Mouse (Mus musculus): ENCODE measurements around the gene Tbata. TPM values are rescaled to one million over a fixed set of nuclear protein-coding genes. Genes with fewer than 3 reads are reported as not detected.

Tbata gene
- not detected for total RNA-seq (2021)
- long read RNA-seq, experiment 1 = 0 reads
- long read RNA-seq, experiment 2 = 0 reads

DNA sequence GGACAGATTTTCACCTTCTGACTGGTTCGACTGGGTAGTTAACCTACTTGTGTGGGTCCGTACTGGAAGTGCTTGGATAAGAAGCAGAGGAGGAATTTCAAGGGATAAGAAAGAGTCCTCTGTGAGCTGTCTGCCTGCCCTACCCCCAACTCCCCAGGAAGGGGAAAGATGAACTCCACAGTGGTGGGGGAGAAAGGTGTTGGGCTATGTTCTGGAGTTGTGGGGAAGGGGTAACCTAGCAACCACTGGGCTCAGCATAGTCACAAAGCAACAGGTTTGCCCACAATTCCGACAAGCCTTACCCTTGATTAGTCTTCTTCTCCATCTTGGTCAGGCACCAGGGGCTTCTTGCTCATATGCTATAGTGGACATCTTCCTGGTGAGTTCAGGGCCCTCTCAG, at the start of gene Tbata:
Gene Tbata, plus strand, starts transcription at position 301 of the 400 bp plus-strand sequence.
- intact Hi-C loops (cut with DNase I; ENCODE audit: low total_unique reads) = no loop called here
- no peak for DNase-seq

DNA sequence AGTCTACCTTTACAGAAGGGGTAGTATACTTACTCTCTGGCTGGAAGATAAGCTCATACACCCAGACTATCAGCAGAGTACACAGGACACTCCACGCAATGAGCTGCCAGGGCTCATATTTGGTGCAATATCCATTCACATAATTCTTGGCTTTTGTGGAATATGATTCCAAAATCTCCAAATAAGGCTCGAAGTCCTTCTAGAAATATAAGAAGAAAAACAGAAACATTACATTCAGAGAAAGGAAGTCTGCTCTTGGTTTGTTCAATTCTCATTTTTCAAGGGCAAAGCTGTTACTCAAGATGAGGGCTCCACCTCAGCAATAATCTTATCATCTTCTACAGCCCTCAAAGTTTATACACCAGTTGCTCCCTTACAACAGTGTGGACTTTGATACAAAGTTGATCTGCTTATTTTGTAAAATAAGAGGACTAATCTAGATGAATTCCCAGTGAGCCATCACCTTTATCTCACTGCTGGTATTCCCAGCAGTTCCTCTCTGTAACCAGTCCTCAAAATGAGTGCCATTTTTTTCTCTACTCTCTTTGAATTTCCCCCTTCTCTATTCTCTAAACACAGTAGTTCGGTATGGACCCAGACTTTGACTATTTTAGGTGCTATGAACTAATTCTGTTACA, 48.4 kb upstream of the Tbata start:
- no peak for DNase-seq
- intact Hi-C loops (cut with DNase I; ENCODE audit: low total_unique reads) = no loop called here

DNA sequence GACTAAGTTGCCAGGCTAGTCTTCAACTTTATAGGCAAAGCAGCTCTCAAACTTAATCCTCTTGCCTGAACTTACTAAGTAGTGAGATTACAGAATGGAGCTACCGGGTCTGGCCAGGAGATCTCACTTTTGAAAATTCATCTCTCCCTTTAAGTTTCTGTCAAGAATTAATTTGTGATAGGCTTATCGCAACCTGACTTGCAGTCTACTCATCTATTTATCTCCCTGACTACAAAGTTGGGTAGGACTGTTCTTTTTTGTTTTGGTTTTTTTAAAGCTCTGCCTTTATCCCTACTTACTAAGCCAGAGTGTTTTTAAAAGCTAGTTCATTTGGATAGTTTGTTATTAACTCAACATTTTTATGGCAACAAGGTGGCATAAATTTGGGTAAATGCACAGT, 47.3 kb upstream of the Tbata start:
- intact Hi-C loops (cut with DNase I; ENCODE audit: low total_unique reads) = no loop called here
- no peak for DNase-seq

DNA sequence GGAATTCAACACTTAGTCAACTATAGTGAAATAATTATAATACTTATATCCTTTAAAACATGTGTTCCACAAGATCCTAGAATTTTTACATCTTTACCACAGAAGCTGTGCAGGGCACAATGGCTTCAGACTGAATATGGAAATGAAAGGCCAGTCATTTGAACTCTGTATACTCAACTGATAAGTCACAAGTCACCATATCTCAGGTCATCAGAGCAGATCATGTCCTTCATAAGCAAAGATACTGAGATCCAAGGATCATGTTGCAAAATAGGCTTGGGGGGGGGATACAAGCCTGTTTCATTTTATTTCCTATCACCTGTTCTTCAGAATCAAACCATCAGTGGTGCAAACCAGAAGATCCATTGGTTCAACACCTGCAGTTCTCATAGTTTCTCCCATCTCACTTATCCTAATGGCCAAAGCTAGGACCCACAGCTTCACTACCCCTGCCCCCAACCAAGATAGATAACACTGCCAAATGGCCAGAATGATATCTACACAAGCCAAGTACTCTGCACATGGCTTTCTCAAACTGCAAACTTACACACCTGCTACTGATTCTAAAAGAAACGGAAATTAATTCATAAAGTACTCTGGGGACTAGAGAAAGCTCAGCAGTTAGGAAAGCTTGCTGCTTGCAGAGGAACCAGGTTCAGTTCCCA, 42.9 kb upstream of the Tbata start:
- DNase-seq = no peak
- intact Hi-C loops (cut with DNase I; ENCODE audit: low total_unique reads) = no loop called here

DNA sequence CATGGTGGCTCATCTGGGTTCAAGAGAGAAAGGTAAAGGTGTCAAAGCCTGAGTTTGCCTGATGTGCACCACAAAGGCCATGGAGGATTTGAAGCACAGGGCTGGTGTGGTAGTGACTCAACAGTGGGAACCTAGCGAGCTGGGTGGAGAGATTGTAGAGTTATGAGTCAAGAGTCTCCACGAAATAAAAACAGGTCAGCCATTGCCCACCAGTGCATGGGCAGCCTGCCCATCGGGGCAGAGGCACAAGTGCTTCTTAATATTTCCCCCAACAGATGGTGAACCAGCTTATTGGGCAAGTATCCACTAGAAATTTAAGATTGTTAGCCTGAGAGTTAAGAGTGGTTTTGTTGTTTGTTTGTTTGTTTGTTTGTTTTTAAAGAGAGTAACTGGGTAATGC, 40.8 kb upstream of the Tbata start:
- no peak for DNase-seq
- intact Hi-C loops (cut with DNase I; ENCODE audit: low total_unique reads) = no loop called here

DNA sequence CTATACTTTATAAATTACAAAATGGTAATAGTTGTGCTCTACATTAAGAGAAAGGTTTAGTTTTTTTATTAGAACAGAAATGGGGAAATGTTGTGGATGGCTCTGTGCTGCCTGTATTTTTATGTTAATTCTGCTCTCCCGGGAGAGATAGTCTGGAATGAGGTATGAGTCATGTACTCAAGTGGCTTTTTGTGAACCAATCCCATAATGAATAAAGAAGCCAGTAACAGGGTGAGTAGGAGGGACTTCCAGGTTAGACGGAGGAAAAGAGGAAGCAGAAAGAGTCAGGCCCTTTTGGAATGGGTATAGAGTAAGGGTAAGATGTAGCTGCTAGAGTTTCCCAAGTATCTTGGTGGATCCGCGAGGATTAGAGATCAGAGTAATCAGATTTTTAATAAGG, 37.7 kb upstream of the Tbata start:
- no peak for DNase-seq
- intact Hi-C loops (cut with DNase I; ENCODE audit: low total_unique reads) = no loop called here

DNA sequence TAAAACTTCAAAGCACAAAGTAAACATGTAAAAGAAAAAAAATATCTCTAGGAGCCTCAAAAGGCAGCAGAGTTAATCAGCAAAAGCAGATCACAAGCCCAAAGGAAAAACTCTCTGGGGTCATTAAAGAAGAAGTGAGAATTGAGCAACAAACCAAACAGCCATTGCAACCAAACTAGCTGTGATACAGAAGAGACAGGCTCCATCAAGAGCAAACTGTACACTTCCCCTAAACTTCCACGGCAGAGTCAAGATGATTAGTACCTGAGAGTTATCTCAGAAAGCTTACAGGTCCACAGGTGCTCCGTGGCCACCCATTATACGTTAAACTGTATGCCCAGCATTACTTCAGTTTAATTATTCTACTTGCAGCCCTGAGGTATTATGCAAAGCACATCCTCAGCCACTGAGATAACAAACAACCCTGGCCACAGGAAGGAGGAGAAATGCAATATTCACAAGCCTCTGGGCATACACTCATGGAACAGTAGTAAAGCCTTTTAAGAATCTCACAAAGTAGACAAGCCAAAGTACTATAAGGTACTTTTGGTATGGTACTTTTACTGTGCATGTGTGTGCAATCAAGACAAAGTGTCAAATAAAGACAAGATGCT, 36.4 kb upstream of the Tbata start:
- intact Hi-C loops (cut with DNase I; ENCODE audit: low total_unique reads) = no loop called here
- DNase-seq = no peak

DNA sequence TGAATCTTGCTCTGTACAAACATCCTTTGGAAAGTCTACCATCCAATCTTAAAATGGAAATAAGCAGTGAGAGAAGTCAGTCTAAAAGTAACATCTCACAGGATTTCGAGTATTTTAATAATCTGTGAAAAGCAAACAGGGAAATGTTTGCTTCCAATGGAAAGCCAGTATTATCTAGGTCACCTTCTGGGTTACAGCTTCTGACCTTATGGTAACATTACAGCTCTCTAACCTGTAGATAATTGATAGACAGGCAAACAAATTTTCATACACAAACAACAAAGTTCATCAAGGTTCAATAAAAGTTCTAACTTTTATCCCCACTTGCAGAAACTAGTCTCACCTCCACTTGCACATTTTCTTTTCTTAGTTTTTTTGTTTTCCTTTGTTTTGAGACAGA, 34.2 kb upstream of the Tbata start:
- intact Hi-C loops (cut with DNase I; ENCODE audit: low total_unique reads) = no loop called here
- no peak for DNase-seq

DNA sequence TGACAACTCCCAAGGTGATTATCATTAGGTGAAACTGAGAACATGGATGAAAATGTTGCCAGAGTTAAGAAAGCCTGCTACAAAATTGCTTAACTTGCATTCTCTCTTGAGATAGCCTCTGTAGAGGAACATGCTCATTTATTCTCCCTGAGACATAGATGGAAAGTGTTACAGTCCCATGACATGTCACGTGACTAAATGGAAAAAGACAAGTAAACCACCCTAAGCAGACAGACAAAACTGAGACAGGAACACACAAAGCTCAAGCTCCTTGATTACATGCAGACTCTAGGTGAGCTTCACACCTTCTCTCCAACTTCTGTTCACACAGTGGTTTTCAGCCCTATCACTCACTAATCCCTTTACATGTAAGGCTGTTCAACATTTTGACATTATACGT, 28.4 kb upstream of the Tbata start:
- no peak for DNase-seq
- intact Hi-C loops (cut with DNase I; ENCODE audit: low total_unique reads) = no loop called here

DNA sequence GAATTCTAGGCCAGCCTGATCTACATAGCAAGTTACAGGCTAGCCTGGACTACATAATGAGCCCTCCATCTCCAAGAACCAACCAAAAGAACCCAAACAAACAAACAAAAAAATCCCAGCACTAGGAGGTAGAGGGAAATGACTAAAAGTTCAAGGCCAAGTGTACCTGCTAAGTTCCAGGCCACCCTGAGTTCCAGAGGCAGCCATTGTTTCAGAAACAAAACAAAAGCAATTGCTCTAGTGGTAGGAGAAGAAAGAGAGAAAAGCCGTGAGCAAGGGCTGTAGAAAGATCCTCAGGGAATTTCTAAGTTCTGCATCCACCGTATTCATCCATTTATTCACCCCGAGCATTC, 26.0 kb upstream of the Tbata start:
- intact Hi-C loops (cut with DNase I; ENCODE audit: low total_unique reads) = no loop called here
- no peak for DNase-seq

DNA sequence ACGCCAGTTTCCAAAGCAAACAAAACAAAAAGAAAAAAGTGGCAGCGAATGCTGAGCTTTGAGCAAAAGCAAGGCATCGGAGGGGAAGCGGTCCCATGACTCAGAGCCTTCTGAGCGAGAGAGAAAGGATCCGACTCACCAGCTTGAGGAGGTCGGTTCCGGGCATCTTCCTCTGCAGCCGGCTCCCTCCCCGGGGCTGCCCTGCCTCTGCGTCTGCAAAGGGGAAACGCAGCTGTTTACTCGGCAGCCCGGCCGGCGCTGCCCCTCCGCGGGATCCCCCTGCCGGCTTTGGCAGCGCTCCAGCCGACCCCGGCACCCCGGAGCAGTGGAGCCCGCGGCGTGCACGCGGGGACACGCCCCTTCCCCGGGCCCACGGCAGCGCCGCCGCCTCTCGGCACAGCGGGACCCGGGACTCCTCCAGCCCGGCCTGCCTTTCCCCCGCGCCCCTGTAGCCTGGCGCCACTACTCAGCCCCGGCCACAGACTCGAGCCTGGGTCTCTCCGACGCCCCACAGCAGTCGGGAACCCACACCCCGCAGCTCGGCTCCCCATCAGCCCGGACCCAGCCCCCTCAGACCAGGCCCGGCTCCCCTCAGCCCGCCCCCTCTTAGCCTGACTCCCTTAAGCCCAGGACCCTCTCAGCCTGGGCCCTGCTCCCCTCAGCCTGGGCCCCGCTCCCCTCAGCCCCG, 25.5 kb upstream of the Tbata start:
- intact Hi-C loops (cut with DNase I; ENCODE audit: low total_unique reads) = no loop called here
- peak; percentile 59 for DNase-seq

DNA sequence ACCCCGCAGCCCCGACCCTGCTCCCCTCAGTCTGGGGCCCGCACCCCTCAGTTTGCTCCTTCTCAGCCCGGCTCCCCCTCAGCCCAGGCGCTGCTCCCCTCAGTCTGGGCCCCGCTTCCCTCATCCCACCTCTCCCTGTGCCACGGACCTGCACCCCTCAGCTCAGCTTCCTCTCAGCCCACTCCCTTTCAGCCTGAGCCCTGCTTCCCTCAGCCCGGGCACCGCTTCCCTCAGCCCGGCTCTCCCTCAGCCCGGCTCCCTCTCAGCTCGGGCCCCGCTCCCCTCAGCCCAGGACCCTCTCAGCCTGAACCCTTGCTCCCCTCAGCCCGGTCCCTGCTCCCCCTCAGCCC, 25.0 kb upstream of the Tbata start:
- intact Hi-C loops (cut with DNase I; ENCODE audit: low total_unique reads) = no loop called here
- peak; percentile 34 for DNase-seq

DNA sequence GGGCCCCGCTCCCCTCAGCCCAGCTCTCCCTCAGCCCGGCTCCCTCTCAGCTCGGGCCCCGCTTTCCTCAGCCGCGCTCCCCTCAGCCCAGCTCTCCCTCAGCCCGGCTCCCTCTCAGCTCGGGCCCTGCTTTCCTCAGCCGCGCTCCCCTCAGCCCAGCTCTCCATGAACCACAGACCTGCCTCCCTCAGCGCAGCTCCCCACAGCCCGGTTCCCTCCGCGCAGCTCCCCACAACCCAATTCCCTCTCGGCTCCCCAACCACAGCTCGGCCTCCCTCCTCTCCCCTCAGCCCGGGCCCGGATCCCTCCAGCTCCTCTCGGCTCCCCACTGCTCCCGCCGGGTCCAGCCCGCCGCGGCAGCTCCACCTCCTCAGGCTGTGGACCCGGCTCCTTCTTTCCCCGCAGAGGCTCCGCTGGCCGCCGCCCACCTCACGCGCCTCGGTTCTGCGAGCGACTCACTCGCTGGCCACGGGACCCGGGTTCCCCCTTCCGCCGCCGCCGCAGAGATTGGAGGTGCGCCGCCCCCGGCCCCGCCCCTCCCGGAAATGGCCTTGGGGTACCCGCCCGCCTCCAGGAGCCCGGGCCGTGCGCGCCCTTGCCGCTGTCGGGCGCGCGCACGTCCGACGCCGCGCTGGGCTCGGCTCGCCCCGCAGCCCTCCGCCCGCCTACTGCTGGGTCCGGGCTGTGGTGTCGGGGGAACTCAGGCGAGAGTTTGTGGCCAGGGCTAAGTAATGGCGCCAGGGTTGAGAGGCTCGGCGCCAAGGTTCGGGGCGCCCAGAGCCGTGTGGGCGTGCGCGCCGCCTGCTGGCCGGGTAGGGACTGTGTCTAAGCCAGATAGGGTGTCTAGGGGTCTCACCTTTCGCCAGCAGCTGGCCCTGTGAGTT, 24.4 kb upstream of the Tbata start, which contains the start of gene Sgpl1:
Gene Sgpl1, minus strand, starts transcription at position 547 of the 884 bp plus-strand sequence.
- intact Hi-C loops (cut with DNase I; ENCODE audit: low total_unique reads) = no loop called here

DNA sequence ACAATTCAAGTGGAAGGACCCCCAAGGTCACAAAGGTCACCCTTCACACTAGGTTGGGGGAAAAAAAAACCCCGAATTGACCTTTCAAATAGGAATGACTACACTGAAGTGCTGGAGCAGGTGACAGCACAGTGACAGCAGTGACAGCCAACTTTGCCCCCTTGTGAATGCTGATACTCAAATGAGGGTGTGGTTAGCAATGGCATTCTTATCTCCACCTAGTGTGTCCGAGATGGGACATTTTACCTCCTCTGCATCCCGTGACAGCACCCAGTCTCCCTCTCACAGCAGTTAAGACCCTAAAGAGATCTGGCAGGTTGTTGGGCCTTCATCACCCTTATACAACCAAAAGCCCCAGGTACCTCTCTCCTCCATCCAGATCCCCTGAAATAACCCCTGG, 22.3 kb upstream of the Tbata start:
- no peak for DNase-seq
- intact Hi-C loops (cut with DNase I; ENCODE audit: low total_unique reads) = no loop called here

More for the DNA sequence above, 24.4 kb upstream of the Tbata start, which contains the start of gene Sgpl1:
- DNase-seq = peak; percentile 93

DNA sequence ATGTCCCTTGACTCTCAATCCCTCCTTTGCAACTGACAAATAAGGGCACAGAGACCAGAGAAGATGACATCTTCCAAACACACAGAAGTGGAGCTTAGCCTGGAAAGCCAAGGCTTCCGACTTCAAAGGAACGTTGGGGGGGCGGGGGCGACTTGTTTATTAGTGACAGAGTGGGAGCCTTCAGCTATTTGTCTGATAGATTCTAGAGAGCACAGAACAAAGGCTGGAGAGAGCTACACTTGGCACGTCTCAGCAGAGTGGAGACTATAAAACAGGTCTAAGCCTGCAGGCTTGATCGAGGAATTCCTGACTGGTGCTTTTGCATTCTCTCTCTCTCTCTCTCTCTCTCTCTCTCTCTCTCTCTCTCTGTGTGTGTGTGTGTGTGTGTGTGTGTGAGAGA, 21.1 kb upstream of the Tbata start:
- intact Hi-C loops (cut with DNase I; ENCODE audit: low total_unique reads) = no loop called here
- DNase-seq = no peak

DNA sequence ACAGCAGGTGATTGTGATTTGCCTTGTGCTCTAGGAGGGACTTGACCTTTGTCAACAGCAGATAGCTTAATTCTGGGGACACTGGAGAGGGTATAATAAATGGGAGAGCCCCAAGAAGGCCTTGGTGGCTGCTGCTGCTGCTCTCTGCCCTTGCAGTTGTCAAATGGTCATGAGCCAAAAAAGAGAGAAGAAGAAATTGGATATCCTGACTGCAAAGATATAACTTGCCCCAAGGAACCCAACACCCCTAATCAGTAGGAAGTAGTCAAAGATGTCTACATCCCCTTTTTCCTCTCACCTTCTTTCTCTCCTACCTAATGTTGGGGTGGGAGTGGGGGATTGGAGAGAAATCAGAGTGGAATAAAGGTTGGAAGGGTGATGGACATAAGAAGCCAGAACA, 19.6 kb upstream of the Tbata start:
- no peak for DNase-seq
- intact Hi-C loops (cut with DNase I; ENCODE audit: low total_unique reads) = no loop called here

DNA sequence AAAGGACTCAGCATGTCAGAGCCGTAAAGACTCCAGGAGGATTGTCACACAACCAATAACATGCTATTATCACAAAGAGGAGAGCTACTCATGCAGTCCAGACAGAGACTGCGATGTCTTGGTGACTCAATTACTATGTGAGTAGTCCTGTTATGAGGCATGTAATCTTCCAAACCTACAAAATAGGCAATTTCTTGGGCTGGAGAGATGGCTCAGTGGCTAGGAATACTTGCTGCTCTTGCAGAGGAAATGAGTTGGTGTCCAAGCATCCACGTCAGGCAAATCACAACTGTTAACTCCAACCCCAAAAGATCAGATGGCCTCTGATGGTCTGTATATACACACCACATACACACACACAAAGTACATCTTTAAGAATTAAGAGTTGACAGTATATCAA, 16.1 kb upstream of the Tbata start:
- no peak for DNase-seq
- intact Hi-C loops (cut with DNase I; ENCODE audit: low total_unique reads) = no loop called here

DNA sequence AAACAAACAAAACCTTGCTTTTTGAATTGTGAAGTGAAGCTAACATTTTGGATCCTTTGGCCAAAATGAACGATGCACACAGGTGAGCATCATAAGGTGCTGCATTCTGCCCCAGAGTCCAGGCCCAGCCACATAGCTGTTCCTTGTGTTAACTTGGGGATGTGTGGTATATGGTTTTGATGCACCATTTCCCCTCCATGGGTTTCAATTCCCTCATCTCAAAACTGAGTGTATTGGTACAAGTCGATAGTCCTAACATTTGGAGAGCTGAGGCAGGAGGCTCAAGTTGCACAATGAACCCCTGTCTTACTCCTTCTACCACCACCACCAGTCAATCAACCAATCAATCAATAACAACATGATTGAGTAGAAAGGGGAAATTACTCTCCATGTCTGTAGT, 15.3 kb upstream of the Tbata start:
- no peak for DNase-seq
- intact Hi-C loops (cut with DNase I; ENCODE audit: low total_unique reads) = no loop called here

DNA sequence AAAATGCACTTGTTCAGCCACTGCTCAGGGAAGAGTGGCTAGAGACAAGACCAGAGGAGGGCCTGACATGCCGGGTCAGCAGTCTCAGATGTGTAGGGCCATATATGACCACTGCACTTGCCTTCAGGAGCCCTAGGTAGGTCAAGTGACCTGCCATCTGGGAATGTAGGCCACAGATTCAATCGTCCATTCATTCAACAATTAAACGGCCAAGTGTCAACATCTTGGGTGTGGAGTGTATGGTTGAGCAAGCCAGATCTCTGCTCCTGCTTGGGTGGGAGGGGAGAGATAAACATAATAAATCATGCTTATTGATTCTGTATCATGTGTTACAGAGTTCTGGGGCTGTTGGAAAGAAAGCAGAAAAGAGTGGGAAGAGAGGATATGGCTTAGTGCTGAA, 13.2 kb upstream of the Tbata start:
- no peak for DNase-seq
- intact Hi-C loops (cut with DNase I; ENCODE audit: low total_unique reads) = no loop called here

DNA sequence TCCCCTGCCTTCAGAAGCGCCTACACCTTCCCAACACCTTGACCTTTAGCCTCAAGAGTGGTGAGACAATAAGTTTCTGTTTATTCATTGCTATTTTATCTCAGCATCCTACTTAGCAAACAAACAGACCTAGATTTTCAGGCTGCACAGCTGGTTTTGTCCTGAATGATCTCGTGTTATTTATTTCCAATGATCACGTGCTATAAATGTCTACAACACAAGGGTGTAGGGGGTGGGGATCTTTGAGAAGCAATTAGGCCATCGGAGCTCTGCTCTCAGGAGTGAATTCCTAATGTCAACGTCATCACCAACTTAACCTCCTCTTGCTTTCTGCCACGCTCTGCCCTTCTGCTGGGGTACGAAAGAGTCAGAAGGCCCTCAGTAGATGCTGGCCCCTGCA, 11.7 kb upstream of the Tbata start:
- DNase-seq = no peak
- intact Hi-C loops (cut with DNase I; ENCODE audit: low total_unique reads) = no loop called here

All from gastrocnemius, postnatal 14 days (tissue).